Mouse (Mus musculus) layer of hippocampus, adult 2 months (tissue): ENCODE measurements around the gene Hist1h2bh. TPM values are rescaled to one million over a fixed set of nuclear protein-coding genes. Genes with fewer than 3 reads are reported as not detected.
A peak's percentile ranks its signal among the peaks of the same experiment; 100 is the strongest.
"Not testable (repeated sequence)": the region's sequence is repeated elsewhere in the genome, so short reads cannot be mapped to it uniquely, and the experiment has no call there.

Experiments
- DNase-seq, 2 experiments: peaks; one replicate each; pipeline ENCODE4 v3.0.0; 2022; ENCODE audit warnings: low spot score in 2 of 2
- H3K27ac ChIP-seq: fragments of 200-600 bp; 2 replicates; pipeline ENCODE4 v1.8.1; 2022
- H3K4me3 ChIP-seq: fragments of 200-600 bp; 2 replicates; pipeline ENCODE4 v1.8.1; 2022; ENCODE audit warnings: mild to moderate bottlenecking
- CTCF ChIP-seq: fragments of 200-600 bp; conservative IDR thresholded peaks from 2 replicates; pipeline ENCODE4 v1.8.1; 2022; ENCODE audit warnings: antibody characterized with exemption, mild to moderate bottlenecking, moderate library complexity
- long read RNA-seq, 2 experiments: library from polyadenylated mRNA; stranded (forward); transcript quantifications; one replicate each; pipeline ENCODE4 v2.0.0; 2021; ENCODE audit warnings: borderline mapping rate in 2 of 2
- total RNA-seq, 2 experiments: library from RNA; stranded (reverse); gene quantifications; 2 replicates each; pipeline ENCODE4 v1.2.3; 2021

Gene Hist1h2bh
- total RNA-seq: 1 to 10 TPM in 1 of 2 experiments, under 1 TPM in 1; 0.39 to 1.2 TPM
- long read RNA-seq, experiment 1: 0 reads
- long read RNA-seq, experiment 2: 0 reads

GRCm38 (mm10) chr13:23542999-23543607 lies at the start of gene Hist1h2bh:
Gene Hist1h2bh (minus strand): TSS chr13:23543392.
- peak within 1 kb of the TSS; percentile 68; the same call in 1 of the 2 replicates for H3K27ac ChIP-seq
- H3K4me3 ChIP-seq: peak within 1 kb of the TSS; percentile 70
- peak; percentile 54 to 93 for DNase-seq

GRCm38 (mm10) chr13:23592614-23593013 lies 49.4 kb upstream of the Hist1h2bh start:
- TF ChIP-seq CTCF: no peak
- H3K27ac ChIP-seq: no peak overlapping the region
- H3K4me3 ChIP-seq: no peak overlapping the region
- no peak for DNase-seq

- not testable (repeated sequence) for DNase-seq, H3K4me3 ChIP-seq, H3K27ac ChIP-seq
Measured at GRCm38 (mm10) chr13:23591886-23592285, 48.7 kb upstream of the Hist1h2bh start.

- no peak for TF ChIP-seq CTCF
- H3K4me3 ChIP-seq: no peak overlapping the region
- no peak overlapping the region for H3K27ac ChIP-seq
- no peak for DNase-seq
Measured at GRCm38 (mm10) chr13:23591206-23591605, 48.0 kb upstream of the Hist1h2bh start.

- DNase-seq: no peak
- H3K27ac ChIP-seq: no peak overlapping the region
- peak overlapping the region; percentile 64; the same call in 1 of the 2 replicates for H3K4me3 ChIP-seq
- no peak for TF ChIP-seq CTCF
Measured at GRCm38 (mm10) chr13:23586940-23587225, 43.7 kb upstream of the Hist1h2bh start.

- peak overlapping the region; percentile 95 for H3K27ac ChIP-seq
- peak overlapping the region; percentile 64 for H3K4me3 ChIP-seq
- no peak for TF ChIP-seq CTCF
- DNase-seq: no peak
Measured at GRCm38 (mm10) chr13:23586099-23586939, 43.1 kb upstream of the Hist1h2bh start.

- Histone ChIP-seq H3K4me3 (peak overlapping the region; percentile 64), H3K27ac (peak overlapping the region; percentile 95)
- DNase-seq: peak; percentile 64 to 84
Measured at GRCm38 (mm10) chr13:23585442-23586098, 42.4 kb upstream of the Hist1h2bh start.

GRCm38 (mm10) chr13:23585029-23585441 lies 41.8 kb upstream of the Hist1h2bh start:
- DNase-seq: peak; percentile 61 to 69
- H3K27ac ChIP-seq: peak overlapping the region; percentile 95
- TF ChIP-seq CTCF: no peak
- H3K4me3 ChIP-seq: peak overlapping the region; percentile 64

GRCm38 (mm10) chr13:23584331-23584730 lies 41.1 kb upstream of the Hist1h2bh start:
- no peak for DNase-seq
- peak overlapping the region; percentile 64 for H3K4me3 ChIP-seq
- H3K27ac ChIP-seq: peak overlapping the region; percentile 95
- TF ChIP-seq CTCF: no peak

GRCm38 (mm10) chr13:23583387-23584068 lies 40.3 kb upstream of the Hist1h2bh start:
- Histone ChIP-seq H3K27ac (peak overlapping the region; percentile 79), H3K4me3 (no peak overlapping the region; the same call in 1 of the 2 replicates)
- TF ChIP-seq CTCF: no peak
- no peak for DNase-seq

GRCm38 (mm10) chr13:23582219-23583056 lies 39.2 kb upstream of the Hist1h2bh start:
- DNase-seq: no peak
- no peak for TF ChIP-seq CTCF
- H3K4me3 ChIP-seq: peak overlapping the region; percentile 67
- peak overlapping the region; percentile 79 for H3K27ac ChIP-seq
